Mouse (Mus musculus): ENCODE measurements around the gene Fam107a. TPM values are rescaled to one million over a fixed set of nuclear protein-coding genes. Genes with fewer than 3 reads are reported as not detected.
A peak's percentile ranks its signal among the peaks of the same experiment; 100 is the strongest.
"Not testable (repeated sequence)": the region's sequence is repeated elsewhere in the genome, so short reads cannot be mapped to it uniquely, and the experiment has no call there.

Fam107a gene
- total RNA-seq, 1 experiment from 2014 or later = not detected

DNA sequence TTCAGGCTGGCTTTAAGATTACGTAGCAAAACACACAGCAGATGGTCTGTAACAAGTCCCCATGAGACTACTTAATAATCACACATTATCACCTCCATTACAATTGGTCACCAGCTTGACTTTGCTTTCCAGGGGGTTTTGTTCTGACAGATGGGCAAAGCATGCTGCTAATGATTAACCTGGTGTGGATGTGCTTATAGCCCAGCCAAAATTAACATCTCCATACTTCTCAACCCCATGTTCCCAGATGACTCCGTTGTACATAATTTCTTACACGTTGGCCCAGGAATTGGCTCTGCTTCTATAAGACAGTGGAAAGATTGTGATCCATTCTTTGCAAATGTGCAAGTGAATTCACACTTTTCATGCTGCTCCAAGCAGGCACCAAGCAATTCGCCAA lies 7.9 kb upstream of the Fam107a start:
- ATAC-seq (replicated peaks; ENCODE audit: insufficient number of reproducible peaks, low FRiP score, low TSS enrichment, poor library complexity, severe bottlenecking) = no peak

DNA sequence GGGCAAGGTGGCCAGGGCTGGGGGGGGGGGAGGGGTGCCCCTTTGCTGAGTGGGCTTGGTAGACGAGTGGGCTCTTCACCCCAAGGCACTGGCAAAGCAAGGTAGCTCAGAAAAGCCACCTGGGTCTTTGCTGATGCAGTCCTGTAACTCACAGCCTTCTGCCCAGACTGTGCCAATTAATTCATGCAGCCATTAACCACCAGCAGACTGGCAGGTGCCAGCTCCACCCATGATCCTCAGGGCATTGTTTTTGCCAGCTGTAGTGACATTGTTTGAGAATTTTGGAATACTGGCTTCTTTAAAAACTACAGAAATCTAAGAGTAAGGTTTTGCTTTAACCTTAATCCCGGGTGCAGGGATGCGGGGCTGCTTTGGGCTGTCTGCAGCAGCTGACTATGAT lies 2.7 kb upstream of the Fam107a start:
- no peak for ATAC-seq (replicated peaks; ENCODE audit: insufficient number of reproducible peaks, low FRiP score, low TSS enrichment, poor library complexity, severe bottlenecking)

DNA sequence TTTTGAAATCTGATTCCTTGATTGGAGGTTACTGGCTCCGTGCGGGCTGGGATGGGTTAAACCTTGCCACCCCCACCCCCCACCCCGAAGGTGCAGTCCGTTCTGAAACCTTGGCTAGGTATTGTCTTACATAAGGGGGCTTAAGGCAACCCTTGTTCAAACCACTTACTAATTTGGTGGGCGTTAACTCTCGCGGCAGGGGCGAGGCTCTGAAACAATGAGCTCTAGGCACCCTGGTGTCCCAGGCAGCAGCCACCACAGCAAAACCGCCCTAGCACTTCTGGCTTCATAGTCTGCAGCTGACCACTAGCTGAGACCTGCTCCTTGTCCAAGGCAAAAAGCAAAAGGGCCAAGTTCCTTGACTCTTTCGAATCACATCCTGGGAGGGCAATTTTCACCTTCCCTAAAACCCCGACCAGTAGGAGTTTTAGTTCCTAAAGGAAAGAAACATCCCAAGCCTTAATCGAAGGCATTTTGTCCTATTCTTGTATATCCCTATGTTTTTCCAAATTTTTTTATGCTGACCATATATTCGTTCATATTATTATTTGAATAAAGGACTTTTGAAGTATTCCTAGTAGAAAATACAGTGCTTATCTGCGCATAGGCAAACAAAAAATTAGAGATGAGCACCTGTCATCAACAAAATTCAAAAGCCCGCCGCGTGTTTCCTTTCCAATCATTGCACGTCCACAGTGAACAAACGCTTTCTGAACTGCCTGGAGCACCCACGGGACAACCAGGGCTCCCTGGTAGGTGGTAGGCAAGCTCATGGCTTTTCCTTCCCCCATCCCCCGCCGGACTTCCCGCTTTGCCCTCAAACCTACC lies 1.2 kb downstream of the Fam107a start:
- no peak for ATAC-seq (replicated peaks; ENCODE audit: insufficient number of reproducible peaks, low FRiP score, low TSS enrichment, poor library complexity, severe bottlenecking)

DNA sequence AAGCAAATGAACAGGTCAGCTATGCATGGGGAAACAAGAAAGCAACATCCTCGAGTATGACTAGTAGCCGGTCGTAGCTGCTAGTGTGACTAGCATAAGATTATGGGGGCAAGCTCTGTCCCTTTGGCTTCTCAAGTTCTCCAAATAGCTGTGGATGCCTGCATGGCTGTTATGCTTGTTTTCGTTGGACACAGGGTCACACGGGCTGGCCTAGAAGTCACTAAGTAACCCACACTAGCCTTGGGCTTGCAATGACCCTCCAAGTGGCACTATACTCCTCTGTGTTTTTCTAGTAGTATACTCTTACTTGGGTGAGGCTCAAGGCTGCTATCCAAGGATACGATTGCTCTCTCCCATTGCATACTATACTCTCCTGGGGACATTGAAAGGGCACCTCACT lies 2.7 kb downstream of the Fam107a start:
- ATAC-seq (replicated peaks; ENCODE audit: insufficient number of reproducible peaks, low FRiP score, low TSS enrichment, poor library complexity, severe bottlenecking) = no peak

DNA sequence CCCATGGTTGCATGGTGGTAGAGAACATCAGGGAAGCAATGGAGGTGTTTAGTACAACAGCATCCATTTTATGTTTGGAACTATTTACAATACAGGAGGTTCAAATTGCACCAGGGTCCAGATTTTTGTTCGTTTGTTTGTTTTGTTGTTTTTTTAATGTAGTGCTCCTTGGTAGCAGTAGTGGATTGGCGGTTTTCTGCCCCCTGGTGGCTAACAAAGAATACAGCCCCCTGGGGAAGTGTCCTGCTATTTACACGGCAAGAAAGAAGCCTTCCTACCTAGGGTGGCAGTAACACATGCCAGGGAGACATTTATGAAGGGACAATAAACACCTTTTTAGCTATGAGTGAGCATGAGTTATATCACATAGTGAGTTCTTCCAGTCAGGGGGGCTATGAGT lies 3.3 kb downstream of the Fam107a start:
- no peak for ATAC-seq (replicated peaks; ENCODE audit: insufficient number of reproducible peaks, low FRiP score, low TSS enrichment, poor library complexity, severe bottlenecking)

DNA sequence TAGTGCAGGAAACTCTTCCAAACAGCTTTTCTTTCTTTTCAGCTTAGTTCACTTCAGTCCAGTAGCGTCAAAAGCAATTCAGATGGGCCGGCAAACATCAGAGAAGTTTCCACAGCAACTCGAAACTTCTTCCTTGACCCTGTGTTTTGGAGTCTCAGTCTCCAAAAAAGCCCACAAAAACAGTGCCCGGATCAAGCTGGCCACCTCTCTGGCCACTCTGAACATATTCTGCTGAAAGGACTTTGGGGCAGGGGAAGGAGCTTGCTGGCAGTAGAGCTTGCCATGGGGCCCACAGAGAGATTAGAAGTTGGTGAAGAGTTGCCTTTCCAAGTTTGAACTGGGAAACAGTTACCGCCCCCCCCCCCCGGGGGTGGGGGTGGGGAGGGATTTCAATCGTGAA lies 3.9 kb downstream of the Fam107a start:
- ATAC-seq (replicated peaks; ENCODE audit: insufficient number of reproducible peaks, low FRiP score, low TSS enrichment, poor library complexity, severe bottlenecking) = no peak

DNA sequence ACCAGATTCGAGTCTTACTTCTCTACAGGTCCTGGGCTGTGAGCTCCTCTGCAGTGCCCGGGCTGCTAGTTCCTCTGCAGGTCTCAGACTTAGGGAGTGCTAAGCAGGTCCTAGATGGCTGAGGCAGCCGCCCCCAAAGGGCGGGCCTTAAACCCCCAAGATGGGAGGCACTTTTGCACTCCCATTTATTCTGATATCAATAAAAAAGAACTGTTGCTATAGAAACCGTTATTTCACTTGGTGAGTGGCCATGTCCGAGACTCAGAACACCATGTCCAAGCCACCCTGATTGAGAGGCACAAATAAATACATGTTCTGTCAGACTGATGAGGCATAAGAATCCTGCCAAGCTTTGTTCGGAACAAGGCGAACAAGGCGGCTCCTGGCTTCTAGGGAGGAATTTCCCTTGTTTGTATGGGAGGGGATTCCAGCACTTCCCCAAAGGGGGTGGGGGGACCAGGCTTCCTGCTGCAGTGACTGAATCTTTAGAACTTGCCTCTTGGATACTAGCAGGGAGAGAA lies 8.1 kb downstream of the Fam107a start:
- ATAC-seq (replicated peaks; ENCODE audit: insufficient number of reproducible peaks, low FRiP score, low TSS enrichment, poor library complexity, severe bottlenecking) = no peak

DNA sequence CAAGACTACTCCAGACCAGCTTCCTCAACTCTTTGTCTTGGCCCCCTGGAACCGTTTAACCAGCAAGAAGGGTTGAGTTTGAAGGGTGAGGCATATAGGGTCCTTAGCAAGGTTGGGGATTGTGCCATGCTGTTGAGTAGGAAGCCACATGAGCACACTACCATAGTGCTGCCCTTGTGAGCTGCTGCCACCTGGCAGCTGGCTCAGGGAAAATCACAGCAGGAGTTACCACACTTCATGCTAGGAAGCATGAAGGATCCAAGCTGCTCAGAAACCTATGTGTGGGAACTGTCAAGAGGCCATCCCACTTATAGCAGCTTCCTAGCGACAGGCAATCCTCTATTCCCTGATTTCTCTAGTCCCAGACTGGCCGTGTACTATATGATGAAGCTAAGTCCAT lies 9.2 kb downstream of the Fam107a start:
- no peak for ATAC-seq (replicated peaks; ENCODE audit: insufficient number of reproducible peaks, low FRiP score, low TSS enrichment, poor library complexity, severe bottlenecking)

DNA sequence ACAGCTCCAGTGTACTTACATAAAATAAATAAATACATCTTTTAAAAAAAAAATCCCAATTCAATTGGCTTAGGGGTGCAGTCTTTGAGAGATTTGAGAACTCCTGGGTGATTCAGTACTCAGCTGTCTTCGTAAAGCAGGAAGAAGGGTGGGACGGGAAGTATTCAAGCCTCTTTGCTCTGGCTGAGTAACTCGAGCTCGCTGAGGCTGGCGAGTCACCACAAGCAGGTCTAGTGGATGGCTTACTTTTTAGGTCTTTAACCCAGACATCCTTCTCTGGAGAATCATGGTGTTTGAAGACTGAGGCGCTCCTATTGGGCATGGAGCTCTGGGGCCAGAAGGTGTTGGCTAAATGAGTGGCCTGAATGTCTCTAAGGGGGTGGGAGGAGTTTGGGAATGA lies 10.9 kb downstream of the Fam107a start:
- no peak for ATAC-seq (replicated peaks; ENCODE audit: insufficient number of reproducible peaks, low FRiP score, low TSS enrichment, poor library complexity, severe bottlenecking)

DNA sequence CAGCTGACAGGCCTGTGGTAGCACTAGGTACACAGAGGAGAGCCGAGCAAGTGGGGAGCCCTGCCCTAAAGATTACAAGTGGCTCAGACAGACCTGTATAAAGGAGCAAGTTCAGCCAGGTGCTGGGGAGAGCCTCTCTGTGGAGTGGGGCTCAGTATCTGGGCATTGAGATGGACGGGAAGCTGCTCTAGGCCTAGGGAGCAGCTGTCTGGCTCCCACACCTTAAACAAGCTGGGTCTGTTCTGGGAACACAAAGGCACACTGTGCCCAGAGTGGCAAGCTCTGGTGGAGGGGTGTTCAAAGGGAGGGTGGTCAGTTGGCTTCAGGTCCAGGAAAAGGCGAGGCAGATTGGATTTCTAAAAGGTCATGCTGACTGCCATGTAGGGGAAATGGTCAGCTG lies 12.8 kb downstream of the Fam107a start:
- ATAC-seq (replicated peaks; ENCODE audit: insufficient number of reproducible peaks, low FRiP score, low TSS enrichment, poor library complexity, severe bottlenecking) = no peak

DNA sequence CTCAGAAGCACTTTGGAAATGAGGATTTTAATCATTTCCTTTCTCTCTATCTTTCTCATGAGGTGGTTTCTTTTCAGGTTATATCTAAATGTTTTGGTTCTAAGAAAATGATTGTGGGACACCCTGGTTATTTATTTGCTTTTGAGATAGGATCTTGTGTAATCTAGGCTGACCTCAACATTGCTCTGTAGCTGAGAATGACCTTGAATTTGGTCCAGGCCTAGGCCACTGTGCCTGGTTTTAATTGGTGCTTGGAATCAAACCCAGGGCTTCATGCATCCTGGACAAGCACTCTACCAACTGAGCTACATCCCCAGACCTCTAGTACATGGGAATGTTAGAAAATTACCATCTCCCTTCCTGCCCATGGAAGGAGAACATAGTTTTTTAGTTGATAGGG lies 13.7 kb downstream of the Fam107a start:
- ATAC-seq (replicated peaks; ENCODE audit: insufficient number of reproducible peaks, low FRiP score, low TSS enrichment, poor library complexity, severe bottlenecking) = no peak

DNA sequence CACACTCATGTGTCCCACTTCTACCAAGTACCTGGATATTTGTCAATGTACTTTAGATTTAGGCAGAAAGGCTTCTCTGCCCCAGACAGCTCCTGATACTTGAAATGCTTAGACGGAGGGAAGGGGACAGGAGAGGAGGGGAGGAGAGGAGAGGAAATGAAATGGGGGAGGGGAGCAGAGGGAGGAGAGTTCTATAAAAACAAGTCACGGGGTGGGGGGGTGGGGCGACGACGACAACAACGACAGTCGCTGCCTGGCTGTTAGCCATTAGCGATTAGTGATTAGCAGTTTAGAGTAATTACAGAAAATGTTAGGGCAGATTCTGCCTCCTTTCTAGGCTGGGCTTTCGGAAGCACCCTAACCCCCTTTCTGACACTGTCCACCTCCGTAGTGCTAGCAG lies 15.1 kb downstream of the Fam107a start:
- ATAC-seq (replicated peaks; ENCODE audit: insufficient number of reproducible peaks, low FRiP score, low TSS enrichment, poor library complexity, severe bottlenecking) = no peak

DNA sequence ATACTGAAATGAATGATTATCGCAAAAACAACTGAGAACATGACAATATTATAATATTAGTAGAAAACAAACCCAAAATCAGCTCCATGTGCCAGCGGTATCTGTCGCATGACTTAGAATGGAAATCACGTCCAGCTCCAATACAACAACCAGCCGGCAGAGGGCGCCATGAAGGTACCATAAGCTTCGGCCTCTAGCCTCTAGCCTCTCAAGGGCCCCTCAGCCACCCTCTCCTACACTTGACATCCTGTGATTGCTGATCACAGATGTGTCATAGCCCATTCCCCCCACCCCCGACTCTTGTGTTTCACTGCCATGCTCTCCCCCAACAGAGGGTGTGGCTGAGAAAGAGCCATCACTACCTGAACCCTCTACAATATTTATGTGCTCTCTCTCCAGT lies 17.5 kb downstream of the Fam107a start:
- ATAC-seq (replicated peaks; ENCODE audit: insufficient number of reproducible peaks, low FRiP score, low TSS enrichment, poor library complexity, severe bottlenecking) = no peak

DNA sequence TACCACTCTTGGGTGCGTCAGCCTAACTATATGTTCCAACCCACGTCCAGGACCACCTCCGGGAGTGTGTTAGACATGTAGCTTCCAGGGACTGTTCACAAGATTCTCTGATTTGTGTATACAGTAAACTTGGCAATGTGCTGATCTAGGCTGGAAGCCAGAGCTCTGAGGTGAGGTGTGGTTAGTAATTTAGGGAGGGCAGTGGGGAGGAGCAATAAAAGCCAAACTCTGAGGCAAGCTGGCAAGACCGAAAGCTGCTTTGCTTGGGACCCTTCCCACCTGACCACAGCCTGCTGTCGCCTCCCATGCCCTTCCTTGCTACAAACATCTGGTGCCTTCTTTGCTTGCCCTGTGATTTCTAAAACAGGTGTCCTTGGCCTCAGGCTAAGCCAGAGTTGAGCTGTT lies 19.9 kb downstream of the Fam107a start:
- no peak for ATAC-seq (replicated peaks; ENCODE audit: insufficient number of reproducible peaks, low FRiP score, low TSS enrichment, poor library complexity, severe bottlenecking)

DNA sequence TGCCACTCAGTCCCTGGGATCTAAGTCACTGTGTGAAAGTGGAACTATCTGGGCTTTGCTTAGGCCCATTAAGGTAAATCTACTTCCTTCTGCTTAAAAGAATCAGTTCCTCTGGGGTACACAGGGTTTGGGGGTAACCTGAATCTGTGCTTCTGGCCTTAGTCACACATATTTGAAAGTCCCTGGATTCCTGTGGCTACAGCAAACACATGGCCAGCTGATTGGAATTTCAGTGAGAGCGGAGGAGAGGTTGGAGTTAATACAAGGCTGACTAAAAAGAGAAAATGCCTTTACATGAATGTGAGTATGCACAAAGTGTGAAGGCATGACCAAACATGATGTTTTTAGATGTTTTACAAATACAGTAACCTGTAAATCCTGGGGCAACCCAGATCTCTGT lies 23.6 kb downstream of the Fam107a start:
- ATAC-seq (replicated peaks; ENCODE audit: insufficient number of reproducible peaks, low FRiP score, low TSS enrichment, poor library complexity, severe bottlenecking) = no peak

DNA sequence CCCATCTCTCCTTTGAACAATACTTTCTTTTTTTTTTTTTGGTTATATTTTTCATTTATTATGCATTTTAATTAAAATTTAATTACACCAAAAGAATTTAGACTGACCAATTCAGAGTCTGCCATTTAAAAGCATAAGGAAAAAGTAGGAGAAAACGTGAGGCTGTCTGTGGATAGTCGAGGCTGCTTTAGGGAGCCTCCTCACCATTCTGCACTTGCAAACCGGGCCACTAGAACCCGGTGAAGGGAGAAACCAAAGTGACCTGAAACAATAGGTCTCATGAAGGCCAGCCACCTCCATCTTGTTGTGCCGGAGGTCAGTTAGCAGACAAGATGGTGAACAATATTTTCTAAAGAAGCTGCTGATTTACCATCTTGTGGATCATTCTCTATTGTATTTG lies 31.2 kb downstream of the Fam107a start:
- peak; percentile 100 for ATAC-seq (replicated peaks; ENCODE audit: insufficient number of reproducible peaks, low FRiP score, low TSS enrichment, poor library complexity, severe bottlenecking)

DNA sequence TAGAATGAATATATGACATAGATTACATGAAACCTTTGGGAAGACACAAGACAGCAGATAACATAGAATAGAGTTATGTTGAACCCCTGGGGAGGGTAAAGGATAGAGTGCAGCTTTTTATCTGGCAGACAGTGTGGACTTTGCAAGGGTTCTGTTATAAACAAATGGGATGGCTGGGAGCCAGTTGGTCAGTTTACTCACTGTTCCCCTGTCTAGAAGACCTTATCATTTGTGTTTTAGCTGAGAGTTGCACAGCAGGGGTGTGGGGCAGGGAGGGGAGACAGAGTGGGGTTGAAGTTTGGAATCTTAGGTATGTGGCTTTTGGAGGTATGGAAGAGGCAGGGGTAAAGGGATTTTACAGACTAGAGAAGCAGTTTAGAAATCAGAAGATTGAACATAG lies 34.0 kb downstream of the Fam107a start:
- ATAC-seq (replicated peaks; ENCODE audit: insufficient number of reproducible peaks, low FRiP score, low TSS enrichment, poor library complexity, severe bottlenecking) = no peak

DNA sequence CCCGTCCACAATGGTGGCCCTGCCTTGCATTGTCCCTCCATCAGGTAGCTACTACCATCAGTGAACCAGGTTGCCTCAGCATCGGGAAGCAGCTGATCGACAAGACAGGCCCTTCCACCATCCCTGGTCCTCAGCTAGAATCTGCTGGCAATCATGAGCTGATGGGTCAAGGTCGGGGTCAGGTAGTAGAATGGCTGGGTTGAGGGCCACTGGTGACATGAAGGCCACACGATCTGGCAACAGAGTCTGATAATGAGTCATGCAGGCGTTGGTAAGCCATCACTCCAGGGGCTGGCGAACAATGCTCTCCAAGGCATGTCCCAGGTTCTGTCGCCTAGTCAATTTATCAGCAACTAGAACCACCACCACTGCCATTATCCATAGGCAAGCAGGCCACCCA lies 46.5 kb downstream of the Fam107a start:
- not testable (repeated sequence) for ATAC-seq (replicated peaks; ENCODE audit: insufficient number of reproducible peaks, low FRiP score, low TSS enrichment, poor library complexity, severe bottlenecking)

DNA sequence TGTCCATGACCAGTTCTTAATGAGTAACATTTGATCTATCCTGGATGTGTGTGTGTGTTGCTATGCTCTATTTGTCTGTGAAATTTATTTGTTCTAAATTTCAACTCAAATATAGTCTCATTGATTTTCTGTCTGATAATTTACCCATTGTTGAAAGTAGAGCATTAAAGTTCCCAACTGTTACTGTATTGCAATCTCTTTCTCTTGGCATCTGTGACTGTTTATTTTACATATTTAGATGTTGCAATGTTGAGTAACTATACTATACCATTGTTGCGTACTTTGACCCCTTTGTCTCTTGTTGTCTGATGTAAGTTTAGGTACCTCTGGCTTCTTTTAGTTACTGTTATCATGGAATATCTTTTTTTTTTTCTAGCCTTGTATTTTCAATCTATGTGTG lies 53.4 kb downstream of the Fam107a start:
- ATAC-seq (replicated peaks; ENCODE audit: insufficient number of reproducible peaks, low FRiP score, low TSS enrichment, poor library complexity, severe bottlenecking) = no peak

DNA sequence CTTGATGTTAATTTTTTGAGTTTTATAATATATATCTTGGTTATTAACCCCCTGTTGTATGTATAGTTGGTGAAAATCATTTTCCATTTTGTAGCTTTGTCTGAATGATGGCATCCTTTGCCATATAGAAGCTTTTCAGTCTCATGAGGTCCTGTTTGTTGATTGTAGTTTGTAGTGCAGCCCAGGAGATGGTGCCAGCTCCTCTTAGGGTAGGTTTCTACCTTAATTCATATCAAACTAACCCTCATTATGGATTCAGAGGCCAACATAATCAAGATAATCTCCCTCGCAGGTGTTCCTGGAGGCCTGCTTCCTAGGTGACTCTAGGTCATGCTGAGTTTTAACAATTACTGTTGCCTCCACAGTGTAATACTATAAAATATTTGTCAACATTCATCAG lies 55.6 kb downstream of the Fam107a start:
- ATAC-seq (replicated peaks; ENCODE audit: insufficient number of reproducible peaks, low FRiP score, low TSS enrichment, poor library complexity, severe bottlenecking) = no peak

DNA sequence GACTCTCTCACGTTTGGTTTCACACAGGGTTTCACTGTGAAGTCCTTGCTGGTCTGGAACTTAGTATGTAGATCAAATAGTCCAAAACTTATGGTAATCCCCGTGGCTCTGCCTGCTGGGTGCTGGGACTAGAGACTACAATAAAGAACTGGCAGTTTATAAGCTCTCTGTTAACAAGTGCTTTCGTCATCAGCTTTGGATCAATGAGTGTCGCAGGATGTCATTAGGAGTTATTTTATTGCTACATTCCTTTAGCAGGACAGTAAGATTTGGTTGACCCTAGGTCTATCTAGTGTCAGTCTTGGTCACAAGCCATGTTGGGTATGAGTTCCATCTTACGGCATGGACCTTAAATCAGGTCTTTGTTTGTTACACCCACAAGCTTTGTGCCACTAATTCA lies 57.6 kb downstream of the Fam107a start:
- ATAC-seq (replicated peaks; ENCODE audit: insufficient number of reproducible peaks, low FRiP score, low TSS enrichment, poor library complexity, severe bottlenecking) = no peak

Data from monocyte, adult 5-6 weeks (primary cell).